Mouse (Mus musculus): ENCODE measurements around the gene Bcat2. TPM values are rescaled to one million over a fixed set of nuclear protein-coding genes. Genes with fewer than 3 reads are reported as not detected.

The Bcat2 gene
- polyA plus RNA-seq, 1 experiment from 2014 or later = 19.6 TPM

DNA sequence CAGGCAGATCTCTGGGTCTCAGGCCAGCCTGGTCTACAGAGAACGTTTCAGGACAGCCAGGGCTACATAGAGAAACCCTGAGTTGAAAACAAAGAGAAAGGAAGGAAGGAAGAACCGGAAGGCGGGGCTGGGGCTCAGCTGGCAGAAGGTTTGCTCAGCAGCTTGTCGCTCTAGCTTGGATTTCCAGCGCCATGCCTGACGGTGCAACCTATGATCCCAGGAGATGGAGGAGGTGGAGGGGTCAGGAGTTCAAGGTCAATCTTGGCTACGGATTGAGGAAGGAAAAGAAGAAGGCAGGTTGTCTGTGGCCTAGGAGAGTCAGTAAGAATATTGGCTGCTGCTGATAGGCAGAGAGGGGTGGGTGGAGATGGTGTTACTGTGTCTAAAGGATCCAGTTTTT is 9.7 kb upstream of the Bcat2 start:
- no peak overlapping the region for H3K9ac ChIP-seq (ENCODE audit: low read length)
- WGBS = 88% methylated on average over 7 of the region's 7 CpGs
- H3K4me3 ChIP-seq (ENCODE audit: low read depth, low read length) = no peak overlapping the region
- DNase-seq (ENCODE audit: low spot score) (no peak), ATAC-seq (no peak)
- H3K27me3 ChIP-seq (replicated peaks; ENCODE audit: control insufficient read depth, insufficient read depth, low read length) = no peaks in the 10 kb centered on the region
- H3K27ac ChIP-seq (ENCODE audit: low read depth, low read length) = no peak overlapping the region
- H3K4me1 ChIP-seq (ENCODE audit: control insufficient read depth, insufficient read depth, low read length) = no peaks in the 10 kb centered on the region
- H3K4me2 ChIP-seq (ENCODE audit: low read length) = no peak overlapping the region
- no peaks in the 10 kb centered on the region for H3K9me3 ChIP-seq (replicated peaks; ENCODE audit: control insufficient read depth, low read length)
- no peaks in the 10 kb centered on the region for H3K36me3 ChIP-seq (ENCODE audit: control insufficient read depth, insufficient read depth, low read length)

DNA sequence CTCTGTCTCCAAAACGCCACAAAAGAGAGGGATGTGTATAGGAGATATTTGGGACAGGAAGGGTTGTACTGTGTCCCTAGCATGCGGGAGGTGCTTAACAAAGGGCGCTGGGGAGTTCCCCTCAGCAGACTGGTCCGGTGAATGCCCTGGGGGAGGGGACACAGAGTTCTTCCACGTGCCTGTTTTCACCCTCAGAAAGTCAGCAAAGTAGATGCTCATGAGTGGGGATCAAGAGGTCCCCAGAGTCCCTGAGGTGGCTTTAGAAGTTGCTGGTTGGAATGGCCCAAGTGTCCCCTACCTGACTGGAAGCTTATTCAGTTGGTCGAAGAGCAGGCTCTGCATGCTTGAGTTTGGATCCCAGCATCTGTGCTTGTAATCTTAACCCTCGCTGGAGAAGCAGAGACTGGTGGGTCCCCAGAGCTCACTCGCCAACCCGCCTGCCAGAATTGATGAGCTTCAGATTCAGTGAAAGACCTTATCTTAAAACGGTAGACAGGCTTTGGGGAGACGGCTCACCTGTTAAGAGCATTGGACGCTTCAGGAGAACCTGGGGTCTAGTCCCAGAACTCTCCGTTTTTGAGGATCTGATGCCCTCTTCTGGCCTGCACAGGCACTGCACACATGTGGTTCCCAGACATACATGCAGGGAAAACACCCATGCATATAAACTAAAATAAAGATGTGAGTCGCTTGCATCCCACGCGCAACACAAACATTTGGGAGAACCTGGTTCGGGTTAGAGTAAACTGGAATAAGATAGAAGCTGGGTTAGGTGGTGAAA is 8.9 kb upstream of the Bcat2 start:
- Histone ChIP-seq H3K27me3 (replicated peaks; ENCODE audit: control insufficient read depth, insufficient read depth, low read length) (no peaks in the 10 kb centered on the region), H3K4me3 (ENCODE audit: low read depth, low read length) (no peak overlapping the region), H3K9me3 (replicated peaks; ENCODE audit: control insufficient read depth, low read length) (no peaks in the 10 kb centered on the region), H3K9ac (ENCODE audit: low read length) (no peak overlapping the region), H3K4me2 (ENCODE audit: low read length) (no peak overlapping the region), H3K36me3 (ENCODE audit: control insufficient read depth, insufficient read depth, low read length) (no peaks in the 10 kb centered on the region), H3K4me1 (ENCODE audit: control insufficient read depth, insufficient read depth, low read length) (no peaks in the 10 kb centered on the region), H3K27ac (ENCODE audit: low read depth, low read length) (no peak overlapping the region)
- DNase-seq (ENCODE audit: low spot score) = peak; percentile 84
- ATAC-seq = peak; percentile 72; the same call in 1 of the 2 replicates
- WGBS = 25% methylated on average over 17 of the region's 17 CpGs

DNA sequence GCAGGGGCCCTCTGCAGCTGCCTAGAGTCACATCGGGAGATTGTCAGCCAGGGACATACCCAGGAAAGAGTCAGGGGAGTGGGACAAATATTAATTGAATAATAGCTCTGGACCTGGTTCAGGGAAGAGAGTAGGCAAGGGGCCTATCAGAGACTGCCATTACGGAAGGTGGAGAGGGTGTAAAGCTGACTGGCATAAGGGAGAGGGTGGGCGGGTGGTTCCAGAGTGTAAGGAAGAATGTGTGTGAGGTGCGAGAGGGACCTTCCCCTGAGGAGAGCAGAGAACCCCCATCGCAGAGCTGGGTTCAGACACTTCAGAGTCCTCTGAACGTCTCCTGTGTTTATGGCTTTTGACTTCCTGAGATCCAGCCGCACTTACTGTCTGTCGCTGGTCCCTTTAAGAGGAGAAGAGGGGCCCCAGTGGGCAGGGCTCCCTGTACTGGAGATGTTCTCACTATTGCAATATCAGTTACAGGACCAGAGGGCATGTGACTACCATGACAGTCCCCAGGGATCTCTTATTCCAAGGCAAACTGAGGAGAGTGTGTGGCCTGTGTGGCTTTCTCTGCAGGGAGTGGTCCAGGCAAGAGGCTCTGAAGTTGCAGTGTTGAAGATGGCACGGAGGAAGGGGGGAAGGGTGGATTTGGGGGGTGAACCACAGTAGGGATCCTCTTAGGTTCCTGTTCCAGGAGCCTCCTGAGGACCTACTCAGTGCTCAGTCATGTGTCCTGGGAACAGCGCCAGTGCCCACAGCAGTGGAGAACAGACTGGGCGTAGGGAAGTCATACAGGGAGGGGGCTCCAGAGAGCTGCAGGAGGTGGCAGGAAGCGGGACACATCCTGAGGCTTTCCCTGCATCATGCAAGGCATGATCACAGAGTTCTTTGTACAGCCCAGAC is 8.1 kb upstream of the Bcat2 start:
- Histone ChIP-seq H3K27me3 (replicated peaks; ENCODE audit: control insufficient read depth, insufficient read depth, low read length) (no peaks in the 10 kb centered on the region), H3K9ac (ENCODE audit: low read length) (no peak overlapping the region), H3K27ac (ENCODE audit: low read depth, low read length) (no peak overlapping the region), H3K4me3 (ENCODE audit: low read depth, low read length) (no peak overlapping the region), H3K36me3 (ENCODE audit: control insufficient read depth, insufficient read depth, low read length) (no peaks in the 10 kb centered on the region), H3K4me2 (ENCODE audit: low read length) (no peak overlapping the region), H3K4me1 (ENCODE audit: control insufficient read depth, insufficient read depth, low read length) (no peaks in the 10 kb centered on the region), H3K9me3 (replicated peaks; ENCODE audit: control insufficient read depth, low read length) (no peaks in the 10 kb centered on the region)
- DNase-seq (ENCODE audit: low spot score) = no peak
- 58% methylated on average over 12 of the region's 12 CpGs for WGBS
- ATAC-seq = no peak; the same call in 1 of the 2 replicates

DNA sequence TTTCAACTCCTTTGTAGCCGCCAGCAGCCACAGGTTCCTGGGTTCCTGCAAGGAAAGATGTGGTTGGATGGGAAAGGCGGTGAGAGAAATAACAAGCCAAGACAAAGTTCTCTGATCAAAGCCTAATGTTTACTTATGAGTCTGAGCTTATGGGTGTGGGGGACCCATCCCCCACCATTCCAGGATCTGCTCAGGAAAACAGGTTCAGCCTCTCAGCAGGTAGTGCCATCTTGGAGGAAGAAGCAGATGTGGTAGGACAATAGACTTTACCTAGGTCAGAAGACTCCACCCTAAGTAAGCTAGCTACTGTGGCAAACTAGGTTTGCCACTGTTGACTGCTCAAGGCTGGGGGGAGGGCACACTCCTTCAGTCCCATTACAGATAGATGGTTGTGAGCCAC is 5.1 kb upstream of the Bcat2 start:
- DNase-seq (ENCODE audit: low spot score) (no peak), ATAC-seq (no peak)
- no peaks in the 10 kb centered on the region for H3K27me3 ChIP-seq (replicated peaks; ENCODE audit: control insufficient read depth, insufficient read depth, low read length)
- H3K9me3 ChIP-seq (replicated peaks; ENCODE audit: control insufficient read depth, low read length) = no peaks in the 10 kb centered on the region
- no peak overlapping the region for H3K4me3 ChIP-seq (ENCODE audit: low read depth, low read length)
- 78% methylated on average over 2 of the region's 2 CpGs for WGBS
- H3K4me1 ChIP-seq (ENCODE audit: control insufficient read depth, insufficient read depth, low read length) = no peaks in the 10 kb centered on the region
- H3K9ac ChIP-seq (ENCODE audit: low read length) = no peak overlapping the region
- H3K4me2 ChIP-seq (ENCODE audit: low read length) = no peak overlapping the region
- H3K27ac ChIP-seq (ENCODE audit: low read depth, low read length) = no peak overlapping the region
- H3K36me3 ChIP-seq (ENCODE audit: control insufficient read depth, insufficient read depth, low read length) = no peaks in the 10 kb centered on the region

DNA sequence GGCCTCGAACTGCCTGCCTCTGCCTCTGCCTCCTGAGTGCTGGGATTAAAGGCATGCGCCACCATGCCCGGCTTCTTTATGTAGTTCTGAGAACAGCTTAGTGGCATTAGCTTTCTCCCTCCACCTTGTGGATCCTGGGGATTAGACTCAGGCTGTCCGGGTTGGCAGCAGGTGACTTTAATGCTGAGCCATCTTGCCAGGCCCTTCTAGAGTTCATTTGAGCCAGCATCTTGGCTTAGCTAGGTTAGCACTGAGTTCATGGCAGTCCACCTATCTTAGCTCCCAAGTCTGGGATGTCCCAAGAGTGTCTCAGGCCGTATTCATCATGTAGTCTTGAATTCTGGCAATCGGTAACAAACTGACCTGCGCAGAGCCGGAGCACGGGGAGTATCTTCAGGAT is 4.5 kb upstream of the Bcat2 start:
- no peak overlapping the region for H3K9ac ChIP-seq (ENCODE audit: low read length)
- no peak overlapping the region for H3K4me2 ChIP-seq (ENCODE audit: low read length)
- H3K27ac ChIP-seq (ENCODE audit: low read depth, low read length) = no peak overlapping the region
- H3K4me1 ChIP-seq (ENCODE audit: control insufficient read depth, insufficient read depth, low read length) = no peaks in the 10 kb centered on the region
- WGBS = 87% methylated on average over 9 of the region's 9 CpGs
- DNase-seq (ENCODE audit: low spot score) = no peak
- H3K4me3 ChIP-seq (ENCODE audit: low read depth, low read length) = no peak overlapping the region
- ATAC-seq = no peak
- no peaks in the 10 kb centered on the region for H3K36me3 ChIP-seq (ENCODE audit: control insufficient read depth, insufficient read depth, low read length)
- no peaks in the 10 kb centered on the region for H3K9me3 ChIP-seq (replicated peaks; ENCODE audit: control insufficient read depth, low read length)
- H3K27me3 ChIP-seq (replicated peaks; ENCODE audit: control insufficient read depth, insufficient read depth, low read length) = no peaks in the 10 kb centered on the region

DNA sequence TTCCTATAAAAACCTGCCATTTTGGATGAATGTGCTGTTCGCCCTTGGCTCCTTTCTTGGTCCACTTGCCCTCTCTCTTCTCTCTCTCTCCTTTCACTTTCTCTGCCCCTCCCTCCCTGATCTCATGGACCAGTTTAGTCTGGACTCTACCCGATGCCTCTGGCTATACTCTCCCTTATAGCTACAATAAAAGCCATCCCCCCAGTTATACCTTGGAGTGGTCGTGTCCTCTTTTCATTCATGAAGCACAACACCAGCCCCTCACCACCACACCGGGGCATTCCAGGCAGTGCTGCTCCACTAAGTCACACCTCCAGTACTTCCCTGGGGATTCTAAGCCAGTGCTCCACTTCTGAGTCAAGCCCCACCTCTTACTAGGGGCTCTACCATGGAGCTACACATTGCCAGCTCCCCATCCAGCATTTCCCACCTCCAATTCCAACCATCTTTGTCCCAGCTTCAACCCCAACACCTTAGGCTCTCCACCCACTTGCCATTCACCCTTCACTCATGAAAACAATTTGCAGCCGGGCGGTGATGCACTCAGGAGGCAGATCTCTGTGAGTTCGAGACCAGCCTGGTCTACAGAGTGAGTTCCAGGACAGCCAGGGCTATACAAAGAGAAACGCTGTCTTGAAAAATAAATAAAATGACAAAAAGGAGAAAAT is 2.7 kb upstream of the Bcat2 start:
- H3K36me3 ChIP-seq (ENCODE audit: control insufficient read depth, insufficient read depth, low read length) = no peaks in the 10 kb centered on the region
- H3K27ac ChIP-seq (ENCODE audit: low read depth, low read length) = no peak overlapping the region
- H3K4me3 ChIP-seq (ENCODE audit: low read depth, low read length) = no peak overlapping the region
- 72% methylated on average over 8 of the region's 8 CpGs for WGBS
- peaks cover 9% of the 10 kb centered on the region; the same call in 1 of the 2 replicates for H3K4me1 ChIP-seq (ENCODE audit: control insufficient read depth, insufficient read depth, low read length)
- no peaks in the 10 kb centered on the region for H3K9me3 ChIP-seq (replicated peaks; ENCODE audit: control insufficient read depth, low read length)
- DNase-seq (ENCODE audit: low spot score) = no peak
- peak overlapping the region; percentile 73 for H3K4me2 ChIP-seq (ENCODE audit: low read length)
- H3K9ac ChIP-seq (ENCODE audit: low read length) = no peak overlapping the region
- H3K27me3 ChIP-seq (replicated peaks; ENCODE audit: control insufficient read depth, insufficient read depth, low read length) = no peaks in the 10 kb centered on the region
- ATAC-seq = no peak

DNA sequence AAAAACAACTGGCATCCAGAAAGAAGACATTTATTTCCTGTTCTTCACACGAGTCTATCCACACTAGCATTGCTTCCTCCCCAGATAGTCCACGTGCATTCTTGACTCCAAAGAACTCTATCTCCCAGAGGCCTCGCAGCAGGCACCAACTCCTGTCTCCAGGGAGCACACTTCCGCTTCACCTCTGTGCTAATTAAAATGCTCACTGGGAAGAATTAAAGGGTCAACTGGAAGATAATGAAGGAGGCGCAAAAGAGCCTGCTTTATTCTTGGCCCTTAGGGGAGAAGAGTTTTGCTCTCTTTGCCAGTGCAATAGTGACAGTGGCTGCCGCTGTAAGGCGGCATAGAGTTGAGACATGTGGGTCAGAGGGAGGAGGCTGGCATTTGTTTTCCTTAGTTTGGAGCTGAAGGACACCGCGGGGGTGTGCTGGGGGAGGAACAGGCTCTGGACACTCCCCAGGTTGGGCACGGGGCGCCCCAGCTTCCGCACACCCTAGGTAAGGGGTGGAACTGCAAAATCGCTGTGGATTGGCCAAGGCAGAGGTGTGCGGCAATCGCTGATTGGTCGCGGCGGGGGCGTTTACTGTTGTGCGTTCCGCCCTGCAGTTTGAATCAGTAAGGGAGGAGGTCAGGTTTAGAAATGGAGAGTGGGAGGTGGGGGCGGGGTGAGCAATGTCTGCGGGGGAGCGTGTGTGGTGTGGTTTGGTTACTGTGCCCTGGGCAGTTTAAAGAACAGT is 2.0 kb upstream of the Bcat2 start:
- under 1% methylated on average over 24 of the region's 24 CpGs for WGBS
- H3K27ac ChIP-seq (ENCODE audit: low read depth, low read length) = peak overlapping the region; percentile 68; the same call in 1 of the 2 replicates
- no peaks in the 10 kb centered on the region for H3K9me3 ChIP-seq (replicated peaks; ENCODE audit: control insufficient read depth, low read length)
- DNase-seq (ENCODE audit: low spot score) = peak; percentile 94
- peak overlapping the region; percentile 10; the same call in 1 of the 2 replicates for H3K9ac ChIP-seq (ENCODE audit: low read length)
- H3K4me3 ChIP-seq (ENCODE audit: low read depth, low read length) = peak overlapping the region; percentile 34
- no peaks in the 10 kb centered on the region for H3K27me3 ChIP-seq (replicated peaks; ENCODE audit: control insufficient read depth, insufficient read depth, low read length)
- no peaks in the 10 kb centered on the region for H3K36me3 ChIP-seq (ENCODE audit: control insufficient read depth, insufficient read depth, low read length)
- H3K4me1 ChIP-seq (ENCODE audit: control insufficient read depth, insufficient read depth, low read length) = peaks cover 9% of the 10 kb centered on the region; the same call in 1 of the 2 replicates
- peak overlapping the region; percentile 73 for H3K4me2 ChIP-seq (ENCODE audit: low read length)
- ATAC-seq = peak; percentile 95

Measured in forebrain, embryonic 14.5 days (tissue).